27 mouse cellular contexts compared by ENCODE assay signal in the genomic region with DNA sequence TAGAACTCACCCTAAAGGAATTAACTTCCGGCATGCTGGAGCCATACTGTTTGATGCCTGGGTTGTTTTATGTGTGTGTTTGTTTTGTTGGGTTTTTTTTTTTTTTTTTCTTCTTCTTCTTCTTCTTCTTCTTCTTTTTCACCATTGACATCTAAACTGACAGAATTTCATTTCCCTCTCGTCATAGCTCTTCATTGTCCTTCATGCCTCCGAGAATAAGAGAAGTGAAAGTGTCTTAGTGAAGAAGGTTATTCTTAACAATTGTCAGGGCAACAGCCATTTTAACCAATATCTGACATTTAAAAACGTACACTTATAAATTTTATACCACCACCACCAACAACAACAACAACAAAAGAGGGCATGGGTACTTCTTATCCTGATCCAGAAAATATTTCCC.
DNase-seq lines count a peak whose midpoint lies in the region; ATAC-seq and TF ChIP-seq lines count a peak whose summit lies in the region.
"Had no signal": no experiment of that assay in that cellular context is flagged by ENCODE, and none has a peak within 500 bp of the region (broad histone marks: within the 10 kb centered on the region; RNA-seq: fewer than 3 reads in every experiment).

No protein-coding gene starts in this region.

- no peak overlapping the region for H3K4me3 ChIP-seq in kidney, embryonic 15.5 days (replicated peaks)
- H3K4me3 ChIP-seq in bone marrow macrophage, adult 2 months (ENCODE audit: insufficient read depth, low read length), result no peak overlapping the region
- no peak overlapping the region for H3K4me3 ChIP-seq in macrophage (ENCODE audit: inconsistent target)
- H3K4me3 ChIP-seq: embryonic facial prominence, embryonic 13.5 days; erythroblast, embryonic 14.5 days; forebrain, embryonic 13.5 days; heart, adult 2 months; heart, embryonic 13.5 days; layer of hippocampus, adult 2 months; liver, embryonic 12.5 days; stomach, embryonic 15.5 days had no signal

- H3K27me3 ChIP-seq in kidney, embryonic 15.5 days, result no peaks in the 10 kb centered on the region
- H3K27me3 ChIP-seq: CH12.LX; embryonic facial prominence, embryonic 13.5 days; heart, embryonic 13.5 days; liver, embryonic 12.5 days; stomach, embryonic 15.5 days had no signal

- H3K79me2 ChIP-seq in macrophage (ENCODE audit: inconsistent target), result no peaks in the 10 kb centered on the region

- TF ChIP-seq CTCF in bone marrow macrophage, adult 2 months (IDR thresholded peaks at IDR 0.05; ENCODE audit: low read depth, low read length), result no peak

- no peak for ATAC-seq in kidney, embryonic 15.5 days (replicated peaks; ENCODE audit: low FRiP score)
- no peak for ATAC-seq in frontal cortex, adult (ENCODE audit: low TSS enrichment)
- no peak for ATAC-seq in activated CD4-positive, CD25-positive, alpha-beta regulatory T cell, adult 4 months
- ATAC-seq: intestine, embryonic 16.5 days; liver, embryonic 12.5 days; liver, postnatal 0 days had no signal

- no peak overlapping the region for H3K9ac ChIP-seq in kidney, embryonic 15.5 days
- H3K9ac ChIP-seq: embryonic facial prominence, embryonic 13.5 days; forebrain, embryonic 13.5 days; heart, embryonic 13.5 days; liver, embryonic 12.5 days; liver, postnatal 0 days; stomach, embryonic 15.5 days had no signal

- no peak for TF ChIP-seq POLR2A in bone marrow macrophage, adult 2 months (IDR thresholded peaks at IDR 0.05; ENCODE audit: borderline replicate concordance, low read depth, low read length)

- DNase-seq in kidney, postnatal 10 days, result no peak
- DNase-seq in A20 (ENCODE audit: low read depth, low spot score), result peak; percentile 74
- DNase-seq: adrenal gland, adult 8-10 months; cerebellum, adult 8-10 months; cerebellum, postnatal 36 days; heart, adult 2 months; heart, postnatal 10 days; liver, postnatal 0 days; lung, postnatal 4 days; right cerebral cortex, postnatal 14 days; thymus, adult 18-20 months; thymus, postnatal 25 days had no signal

- no peaks in the 10 kb centered on the region for H3K9me3 ChIP-seq in kidney, embryonic 15.5 days (replicated peaks)
- H3K9me3 ChIP-seq: embryonic facial prominence, embryonic 13.5 days; forebrain, embryonic 13.5 days; heart, embryonic 13.5 days; liver, embryonic 12.5 days; stomach, embryonic 15.5 days had no signal

- peaks cover 27% of the 10 kb centered on the region for H3K4me1 ChIP-seq in kidney, embryonic 15.5 days
- peaks cover 9% of the 10 kb centered on the region for H3K4me1 ChIP-seq in bone marrow macrophage, adult 2 months (ENCODE audit: control insufficient read depth, insufficient read depth, low read length)
- H3K4me1 ChIP-seq: liver, embryonic 12.5 days; stomach, embryonic 15.5 days had no signal

- H3K27ac ChIP-seq in kidney, embryonic 15.5 days, result peak overlapping the region; percentile 51; the same call in 1 of the 2 replicates
- H3K27ac ChIP-seq in bone marrow macrophage, adult 2 months (ENCODE audit: insufficient read depth, low read depth, low read length), result peak overlapping the region; percentile 51
- H3K27ac ChIP-seq in macrophage, result 0 out of 2 replicates have a peak overlapping the region, but pooled peaks have one; percentile 1
- H3K27ac ChIP-seq: embryonic facial prominence, embryonic 13.5 days; forebrain, embryonic 13.5 days; heart, adult 2 months; heart, embryonic 13.5 days; layer of hippocampus, adult 2 months; liver, embryonic 12.5 days; stomach, embryonic 15.5 days had no signal

- no peaks in the 10 kb centered on the region for H3K36me3 ChIP-seq in kidney, embryonic 15.5 days
- H3K36me3 ChIP-seq in macrophage (ENCODE audit: inconsistent target), result no peaks in the 10 kb centered on the region
- H3K36me3 ChIP-seq: embryonic facial prominence, embryonic 13.5 days; liver, embryonic 12.5 days had no signal

- H3K4me2 ChIP-seq in kidney, embryonic 15.5 days, result no peak overlapping the region
- H3K4me2 ChIP-seq: forebrain, embryonic 13.5 days; heart, embryonic 13.5 days; liver, embryonic 12.5 days; midbrain, embryonic 11.5 days; stomach, embryonic 15.5 days had no signal

- WGBS in kidney, embryonic 15.5 days, result 58% methylated on average over 4 of the region's 4 CpGs
- WGBS in macrophage (ENCODE audit: missing documents), result 25% methylated on average over 2 of the region's 4 CpGs

Comparison
In these comparisons a context has a peak if more than half of its experiments do, and no peak if none do; other contexts are left out.
1. H3K27ac ChIP-seq: peak in every context shown above with its lines; median percentile 51 in kidney, embryonic 15.5 days; 51 in bone marrow macrophage, adult 2 months; 1 in macrophage.